8 mouse cellular contexts compared by ENCODE assay signal in the genomic region with DNA sequence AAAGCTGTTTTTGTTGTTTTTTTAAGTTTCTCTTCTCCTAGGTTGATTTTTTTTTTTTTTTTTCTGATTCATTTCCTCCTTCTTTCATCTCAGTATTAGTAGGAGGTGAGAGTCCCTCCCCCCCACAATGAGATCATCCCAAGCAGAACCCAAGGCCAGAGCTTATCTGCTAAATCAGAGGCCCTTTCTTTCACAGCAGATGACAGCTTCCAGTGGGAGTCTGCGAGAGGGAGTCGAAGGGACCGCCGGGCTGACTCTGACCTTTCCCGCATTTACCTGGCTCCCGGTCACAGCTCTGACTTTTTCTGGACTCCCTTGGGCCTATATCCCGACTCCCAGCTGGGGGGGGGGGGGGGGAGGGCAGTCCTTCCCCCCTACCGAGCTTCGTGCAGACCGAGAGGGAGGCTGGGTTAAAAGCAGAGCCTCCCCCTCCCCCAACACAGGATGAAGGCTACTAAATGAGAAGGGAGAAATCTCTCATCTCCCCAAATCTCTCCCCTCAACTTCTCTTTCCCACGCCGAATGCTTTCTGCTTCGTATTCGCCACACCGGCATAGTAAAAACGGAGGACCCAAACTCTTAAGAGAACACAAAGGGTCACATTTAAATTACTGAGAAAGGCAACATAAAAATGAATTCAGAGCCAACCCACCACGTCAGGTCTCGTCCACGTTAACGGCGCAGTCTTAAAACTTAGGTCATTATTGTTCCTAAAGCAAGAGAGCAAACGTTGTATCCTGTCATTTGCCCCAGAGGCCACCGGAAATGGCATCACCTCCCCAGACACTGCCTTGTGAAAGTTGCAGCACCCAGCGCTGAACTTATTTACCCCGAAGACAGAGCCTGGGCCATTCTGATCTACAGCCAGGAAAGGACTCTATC.
A peak's percentile ranks its signal among the peaks of the same experiment; 100 is the strongest.
DNase-seq lines count a peak whose midpoint lies in the region; ATAC-seq and TF ChIP-seq lines count a peak whose summit lies in the region.

No protein-coding gene starts in this region.

- peak overlapping the region; percentile 33 for H3K4me2 ChIP-seq in embryonic facial prominence, embryonic 15.5 days (replicated peaks)
- H3K4me2 ChIP-seq in hindbrain, embryonic 15.5 days, result peak overlapping the region; percentile 36; the same call in 1 of the 2 replicates
- H3K4me2 ChIP-seq in neural tube, embryonic 14.5 days (ENCODE audit: low read depth, low read length), result peak overlapping the region; percentile 32

- no peak for DNase-seq in gastrocnemius, adult 2 months
- DNase-seq in gastrocnemius, postnatal 14 days, result no peak
- DNase-seq in lung, adult 18-20 months, result peak; percentile 37 to 54
- DNase-seq in gastrocnemius, postnatal 36 days, result no peak
- no peak for DNase-seq in left cerebral cortex, adult 18-20 months (ENCODE audit: low spot score in 2 of 2)

- H3K4me1 ChIP-seq in embryonic facial prominence, embryonic 15.5 days, result 0 out of 2 replicates have a peak, but pooled peaks cover 7% of the 10 kb centered on the region
- peaks cover 14% of the 10 kb centered on the region; the same call in 1 of the 2 replicates for H3K4me1 ChIP-seq in hindbrain, embryonic 15.5 days (replicated peaks)
- H3K4me1 ChIP-seq in neural tube, embryonic 14.5 days (ENCODE audit: control insufficient read depth, insufficient read depth, low read length), result 0 out of 2 replicates have a peak, but pooled peaks cover 5% of the 10 kb centered on the region

- no peaks in the 10 kb centered on the region for H3K27me3 ChIP-seq in embryonic facial prominence, embryonic 15.5 days
- 0 out of 2 replicates have a peak, but pooled peaks cover 5% of the 10 kb centered on the region for H3K27me3 ChIP-seq in hindbrain, embryonic 15.5 days
- H3K27me3 ChIP-seq in neural tube, embryonic 14.5 days (ENCODE audit: control insufficient read depth, insufficient read depth, low read length), result no peaks in the 10 kb centered on the region

- intact Hi-C loops in gastrocnemius, adult 2 months (cut with DNase I), result no loop called here
- intact Hi-C loops in gastrocnemius, postnatal 14 days (cut with DNase I; ENCODE audit: low total_unique reads), result no loop called here
- intact Hi-C loops in gastrocnemius, postnatal 36 days (cut with DNase I), result no loop called here

- H3K27ac ChIP-seq in gastrocnemius, adult 2 months, result 0 out of 2 replicates have a peak overlapping the region, but pooled peaks have one; percentile 7
- no peak overlapping the region for H3K27ac ChIP-seq in embryonic facial prominence, embryonic 15.5 days (replicated peaks)
- H3K27ac ChIP-seq in hindbrain, embryonic 15.5 days (replicated peaks), result no peak overlapping the region
- no peak overlapping the region for H3K27ac ChIP-seq in neural tube, embryonic 14.5 days (ENCODE audit: low read depth, low read length)

- WGBS in embryonic facial prominence, embryonic 15.5 days, result 17% methylated on average over 25 of the region's 25 CpGs
- 20% methylated on average over 24 of the region's 25 CpGs for WGBS in hindbrain, embryonic 15.5 days
- WGBS in neural tube, embryonic 14.5 days, result 14% methylated on average over 24 of the region's 25 CpGs

- ATAC-seq in embryonic facial prominence, embryonic 15.5 days (ENCODE audit: insufficient number of reproducible peaks, low FRiP score, low TSS enrichment, low read depth), result no peak
- ATAC-seq in hindbrain, embryonic 15.5 days (ENCODE audit: low FRiP score, low read depth), result no peak
- no peak for ATAC-seq in neural tube, embryonic 14.5 days (ENCODE audit: low read depth)

- no peak overlapping the region for H3K9ac ChIP-seq in embryonic facial prominence, embryonic 15.5 days
- no peak overlapping the region for H3K9ac ChIP-seq in hindbrain, embryonic 15.5 days
- no peak overlapping the region; the same call in 1 of the 2 replicates for H3K9ac ChIP-seq in neural tube, embryonic 14.5 days (replicated peaks; ENCODE audit: low read depth, low read length)

- H3K36me3 ChIP-seq in embryonic facial prominence, embryonic 15.5 days, result no peaks in the 10 kb centered on the region
- H3K36me3 ChIP-seq in hindbrain, embryonic 15.5 days, result no peaks in the 10 kb centered on the region
- no peaks in the 10 kb centered on the region for H3K36me3 ChIP-seq in neural tube, embryonic 14.5 days (ENCODE audit: control insufficient read depth, insufficient read depth, low read length)

- no peaks in the 10 kb centered on the region for H3K9me3 ChIP-seq in embryonic facial prominence, embryonic 15.5 days (replicated peaks)
- H3K9me3 ChIP-seq in hindbrain, embryonic 15.5 days, result no peaks in the 10 kb centered on the region
- no peaks in the 10 kb centered on the region for H3K9me3 ChIP-seq in neural tube, embryonic 14.5 days (ENCODE audit: control insufficient read depth, low read length)

- no peak for TF ChIP-seq CTCF in gastrocnemius, adult 2 months (IDR thresholded peaks at IDR 0.05)

- H3K4me3 ChIP-seq in gastrocnemius, adult 2 months, result peak overlapping the region; percentile 31
- H3K4me3 ChIP-seq in embryonic facial prominence, embryonic 15.5 days (replicated peaks), result peak overlapping the region; percentile 16; the same call in 1 of the 2 replicates
- no peak overlapping the region for H3K4me3 ChIP-seq in hindbrain, embryonic 15.5 days
- H3K4me3 ChIP-seq in neural tube, embryonic 14.5 days (ENCODE audit: low read depth, low read length), result no peak overlapping the region; the same call in 1 of the 2 replicates

Comparison
In these comparisons a context has a peak if more than half of its experiments do, and no peak if none do; other contexts are left out.
1. DNase-seq: peak in lung, adult 18-20 months (2 of 2); none in gastrocnemius, adult 2 months (single experiment), gastrocnemius, postnatal 14 days (single experiment), gastrocnemius, postnatal 36 days (0 of 2) and left cerebral cortex, adult 18-20 months (0 of 2).
2. H3K4me3 ChIP-seq: peak in gastrocnemius, adult 2 months (single experiment) and embryonic facial prominence, embryonic 15.5 days (single experiment); none in hindbrain, embryonic 15.5 days (single experiment) and neural tube, embryonic 14.5 days (single experiment).
3. Peak in every context shown above with its lines, with median percentiles within 50 percentile points of each other: H3K4me2 ChIP-seq.